Mouse (Mus musculus) stomach, embryonic 14.5 days (tissue): ENCODE results near the gene Zfp574. TPM values are rescaled to one million over a fixed set of nuclear protein-coding genes. Genes with fewer than 3 reads are reported as not detected.

Source experiments
- ATAC-seq: fragments of 200-750 bp; cut with Nextera tagmentation; 2 replicates; pipeline ENCODE4 v1.8.0; 2017; ENCODE audit warnings: low read depth, moderate TSS enrichment; ENCODE audit not compliant: insufficient number of reproducible peaks, insufficient read depth, low FRiP score
- H3K27ac ChIP-seq: fragments of 300-500 bp; sonication (generic); 2 replicates; pipeline ENCODE4 v1.5.1; 2014; ENCODE audit warnings: mild to moderate bottlenecking, low read length, moderate library complexity, mixed read lengths
- H3K27me3 ChIP-seq: fragments of 300-500 bp; sonication (generic); 2 replicates; pipeline ENCODE4 v1.6.1; 2014; ENCODE audit warnings: low read length, control low read depth, mixed read lengths; ENCODE audit not compliant: control insufficient read depth, insufficient read depth
- H3K36me3 ChIP-seq: fragments of 300-500 bp; sonication (generic); 2 replicates; pipeline ENCODE4 v1.6.1; 2014; ENCODE audit warnings: mild to moderate bottlenecking, control low read depth, low read length, moderate library complexity, mixed read lengths; ENCODE audit not compliant: control insufficient read depth, insufficient read depth
- H3K4me1 ChIP-seq: fragments of 300-500 bp; sonication (generic); 2 replicates; pipeline ENCODE4 v1.6.1; 2014; ENCODE audit warnings: low read length, control low read depth, mixed read lengths; ENCODE audit not compliant: control insufficient read depth, insufficient read depth
- H3K4me2 ChIP-seq: fragments of 300-500 bp; sonication (generic); replicated peaks from 2 replicates; pipeline ENCODE4 v1.6.1; 2014; ENCODE audit warnings: low read depth, low read length, control low read depth
- H3K4me3 ChIP-seq: fragments of 300-500 bp; sonication (generic); 2 replicates; pipeline ENCODE4 v1.5.1; 2014; ENCODE audit warnings: low read depth, low read length, control low read depth
- H3K9ac ChIP-seq: fragments of 300-500 bp; sonication (generic); replicated peaks from 2 replicates; pipeline ENCODE4 v1.6.1; 2014; ENCODE audit warnings: low read depth, mild to moderate bottlenecking, control low read depth, low read length, moderate library complexity, mixed read lengths
- H3K9me3 ChIP-seq: fragments of 300-500 bp; sonication (generic); 2 replicates; pipeline ENCODE4 v1.6.1; 2016; ENCODE audit warnings: low read depth, low read length, control low read depth; ENCODE audit not compliant: control insufficient read depth
- WGBS: fragments of 180-500 bp; shearing (Covaris S2); extraction: QIAGEN DNeasy Blood & Tissue Kit; methylation state at CpG from one replicate; pipeline ENCODE4 v1.1.7; 2014; 5-methylcytosine and 5-hydroxymethylcytosine counted together
- microRNA-seq: library from miRNA; unstranded; fragments of <30 nt; microRNA quantifications from one replicate; pipeline ENCODE4, GENCODE M21; 2016
- polyA plus RNA-seq: library from polyadenylated mRNA; unstranded; fragments of >200 nt; fragmentation: Nextera tagmentation; extraction: Ambion mirVana; gene quantifications from 2 replicates; pipeline ENCODE4 v1.2.1, GENCODE M21; 2014

Zfp574 gene
- polyA plus RNA-seq, 1 experiment from 2014 or later = 27.9 TPM

- Histone ChIP-seq H3K4me3 (no peak overlapping the region), H3K27ac (no peak overlapping the region), H3K9ac (no peak overlapping the region), H3K4me2 (no peak overlapping the region), H3K9me3 (no peaks in the 10 kb centered on the region), H3K36me3 (no peaks in the 10 kb centered on the region), H3K27me3 (peaks cover 17% of the 10 kb centered on the region), H3K4me1 (no peaks in the 10 kb centered on the region)
- WGBS = 55% methylated on average over 13 of the region's 13 CpGs
- no peak for ATAC-seq
Measured at GRCm38 (mm10) chr7:25129390-25129979, 57.1 kb downstream of the Zfp574 start.

- Histone ChIP-seq H3K9me3 (no peaks in the 10 kb centered on the region), H3K27me3 (peaks cover 21% of the 10 kb centered on the region), H3K4me2 (no peak overlapping the region), H3K27ac (no peak overlapping the region), H3K4me1 (no peaks in the 10 kb centered on the region), H3K9ac (no peak overlapping the region), H3K4me3 (no peak overlapping the region), H3K36me3 (no peaks in the 10 kb centered on the region)
- 80% methylated on average over 11 of the region's 11 CpGs for WGBS
- no peak for ATAC-seq
Measured at GRCm38 (mm10) chr7:25130565-25130964, 58.2 kb downstream of the Zfp574 start.

GRCm38 (mm10) chr7:25131247-25131646 is 58.9 kb downstream of the Zfp574 start:
- no peaks in the 10 kb centered on the region for H3K9me3 ChIP-seq
- no peak overlapping the region for H3K27ac ChIP-seq
- ATAC-seq = no peak
- no peaks in the 10 kb centered on the region for H3K36me3 ChIP-seq
- 86% methylated on average over 11 of the region's 11 CpGs for WGBS
- H3K4me3 ChIP-seq = no peak overlapping the region
- no peak overlapping the region for H3K9ac ChIP-seq
- peaks cover 21% of the 10 kb centered on the region for H3K27me3 ChIP-seq
- H3K4me2 ChIP-seq = no peak overlapping the region
- H3K4me1 ChIP-seq = no peaks in the 10 kb centered on the region

GRCm38 (mm10) chr7:25132318-25132960 is 60.1 kb downstream of the Zfp574 start:
- no peak overlapping the region for H3K4me2 ChIP-seq
- WGBS = 6% methylated on average over 25 of the region's 25 CpGs
- no peak overlapping the region for H3K27ac ChIP-seq
- peaks cover 21% of the 10 kb centered on the region for H3K27me3 ChIP-seq
- no peaks in the 10 kb centered on the region for H3K36me3 ChIP-seq
- H3K9ac ChIP-seq = no peak overlapping the region
- no peaks in the 10 kb centered on the region for H3K4me1 ChIP-seq
- H3K9me3 ChIP-seq = no peaks in the 10 kb centered on the region
- no peak overlapping the region for H3K4me3 ChIP-seq
- ATAC-seq = no peak

Small RNA genes within 50 kb of the gene (microRNA-seq; reads per million reads assigned to microRNA genes)
- not detected for gene Mir6537

Other genes starting within 250 kb of the Zfp574 start
- 15.6 and 16.7 TPM in 2 replicates for gene Gm9844, start 210.4 kb upstream of the Zfp574 start, polyA plus RNA-seq
- not detected in 2 replicates for gene Lypd4, start 202.6 kb upstream of the Zfp574 start, polyA plus RNA-seq
- not detected in 2 replicates for gene Dmrtc2, start 202.5 kb upstream of the Zfp574 start, polyA plus RNA-seq
- 3,189 and 3,445 TPM in 2 replicates for gene Rps19, start 188.2 kb upstream of the Zfp574 start, polyA plus RNA-seq
- gene Cd79a, start 175.2 kb upstream of the Zfp574 start, polyA plus RNA-seq = 0.33 TPM in 1 of 2 replicates, not detected in the other
- gene Arhgef1, start 169.7 kb upstream of the Zfp574 start, polyA plus RNA-seq = 88.8 and 89.9 TPM in 2 replicates
- not detected in 2 replicates for gene Gm4881, start 128.1 kb upstream of the Zfp574 start, polyA plus RNA-seq
- 191 and 198 TPM in 2 replicates for gene Rabac1, start 99.8 kb upstream of the Zfp574 start, polyA plus RNA-seq
- gene Atp1a3, start 66.6 kb upstream of the Zfp574 start, polyA plus RNA-seq = 2.8 and 3.2 TPM in 2 replicates
- gene Grik5, start 221 bp upstream of the Zfp574 start, polyA plus RNA-seq = 12.3 and 13.0 TPM in 2 replicates
- 1.8 and 2.3 TPM in 2 replicates for gene Pou2f2, start 107.2 kb downstream of the Zfp574 start, polyA plus RNA-seq
- gene Dedd2, start 148.0 kb downstream of the Zfp574 start, polyA plus RNA-seq = 7.5 and 8.7 TPM in 2 replicates
- gene Zfp526, start 148.9 kb downstream of the Zfp574 start, polyA plus RNA-seq = 3.7 and 4.2 TPM in 2 replicates
- 14.7 and 15.9 TPM in 2 replicates for gene Gsk3a, start 165.3 kb downstream of the Zfp574 start, polyA plus RNA-seq
- gene Erf, start 178.2 kb downstream of the Zfp574 start, polyA plus RNA-seq = 25.8 and 27.7 TPM in 2 replicates
- gene Cic, start 195.1 kb downstream of the Zfp574 start, polyA plus RNA-seq = 51.4 and 54.1 TPM in 2 replicates
- gene Pafah1b3, start 225.4 kb downstream of the Zfp574 start, polyA plus RNA-seq = 274 and 284 TPM in 2 replicates
- 0.76 and 1.1 TPM in 2 replicates for gene Prr19, start 228.8 kb downstream of the Zfp574 start, polyA plus RNA-seq
- gene Tmem145, start 233.5 kb downstream of the Zfp574 start, polyA plus RNA-seq = 1.9 and 2.0 TPM in 2 replicates
- 12.2 and 13.0 TPM in 2 replicates for gene Megf8, start 244.6 kb downstream of the Zfp574 start, polyA plus RNA-seq